Mouse (Mus musculus) heart, postnatal 0 days (tissue): Measurements from ENCODE around the gene Kcne3.

Experiments
- CTCF ChIP-seq: IDR thresholded peaks from 2 replicates; pipeline ENCODE4 v1.5.1; 2016; ENCODE audit warnings: antibody characterized with exemption, control low read depth, low read depth
- EP300 ChIP-seq: IDR thresholded peaks from 2 replicates; pipeline ENCODE4 v1.6.1; 2016; ENCODE audit warnings: antibody characterized with exemption, low read depth

- TF ChIP-seq CTCF (no peak), EP300 (no peak)
Observed at GRCm38 (mm10) chr7:100178016-100178890, 2.0 kb downstream of the Kcne3 start.
